Mouse (Mus musculus) embryonic facial prominence, embryonic 14.5 days (tissue): ENCODE measurements around the gene Zfp462. TPM values are rescaled to one million over a fixed set of nuclear protein-coding genes. Genes with fewer than 3 reads are reported as not detected.

Source experiments
- ATAC-seq: fragments of 200-750 bp; cut with Nextera tagmentation; 2 replicates; pipeline ENCODE4 v1.8.0; 2017; ENCODE audit warnings: low read depth, moderate number of reproducible peaks, moderate TSS enrichment
- DNase-seq: peaks from one replicate; pipeline ENCODE4 v3.0.0-alpha.2; 2015; ENCODE audit warnings: low spot score
- H3K27ac ChIP-seq: fragments of 300-500 bp; sonication (generic); replicated peaks from 2 replicates; pipeline ENCODE4 v1.5.1; 2014; ENCODE audit warnings: low read depth, mild to moderate bottlenecking, low read length, moderate library complexity
- H3K27me3 ChIP-seq: fragments of 300-500 bp; sonication (generic); replicated peaks from 2 replicates; pipeline ENCODE4 v1.6.1; 2014; ENCODE audit warnings: low read length; ENCODE audit not compliant: control insufficient read depth, insufficient read depth
- H3K36me3 ChIP-seq: fragments of 300-500 bp; sonication (generic); 2 replicates; pipeline ENCODE4 v1.6.1; 2014; ENCODE audit warnings: low read length, mixed read lengths; ENCODE audit not compliant: control insufficient read depth, insufficient read depth
- H3K4me1 ChIP-seq: fragments of 300-500 bp; sonication (generic); 2 replicates; pipeline ENCODE4 v1.6.1; 2014; ENCODE audit warnings: antibody characterized with exemption, low read length; ENCODE audit not compliant: control insufficient read depth, insufficient read depth
- H3K4me2 ChIP-seq: fragments of 300-500 bp; sonication (generic); 2 replicates; pipeline ENCODE4 v1.6.1; 2014; ENCODE audit warnings: low read depth, mild to moderate bottlenecking, low read length, moderate library complexity, mixed read lengths
- H3K4me3 ChIP-seq: fragments of 300-500 bp; sonication (generic); 2 replicates; pipeline ENCODE4 v1.5.1; 2014; ENCODE audit warnings: low read depth, mild to moderate bottlenecking, low read length
- H3K9ac ChIP-seq: fragments of 300-500 bp; sonication (generic); 2 replicates; pipeline ENCODE4 v1.6.1; 2014; ENCODE audit warnings: low read depth, mild to moderate bottlenecking, low read length, moderate library complexity, mixed read lengths
- H3K9me3 ChIP-seq: fragments of 300-500 bp; sonication (generic); 2 replicates; pipeline ENCODE4 v1.6.1; 2016; ENCODE audit warnings: low read length; ENCODE audit not compliant: control insufficient read depth
- WGBS: fragments of 180-500 bp; shearing (Covaris S2); extraction: QIAGEN DNeasy Blood & Tissue Kit; methylation state at CpG from one replicate; pipeline ENCODE4 v1.1.7; 2014; 5-methylcytosine and 5-hydroxymethylcytosine counted together
- polyA plus RNA-seq: library from polyadenylated mRNA; unstranded; fragments of >200 nt; fragmentation: Nextera tagmentation; extraction: Ambion mirVana; gene quantifications from 2 replicates; pipeline ENCODE4 v1.2.1, GENCODE M21; 2014

Gene Zfp462
- polyA plus RNA-seq, 1 experiment from 2014 or later, result 3.0 TPM

GRCm38 (mm10) chr4:55127228-55127901 lies 182.5 kb downstream of the Zfp462 start:
- H3K36me3 ChIP-seq, result no peaks in the 10 kb centered on the region
- 85% methylated on average over 9 of the region's 9 CpGs for WGBS
- no peaks in the 10 kb centered on the region for H3K27me3 ChIP-seq

GRCm38 (mm10) chr4:55128088-55128835 lies 183.4 kb downstream of the Zfp462 start:
- no peak overlapping the region for H3K27ac ChIP-seq
- WGBS, result 73% methylated on average over 13 of the region's 13 CpGs
- H3K4me3 ChIP-seq, result no peak overlapping the region
- H3K4me1 ChIP-seq, result peaks cover 6% of the 10 kb centered on the region; the same call in 1 of the 2 replicates
- no peaks in the 10 kb centered on the region for H3K9me3 ChIP-seq
- H3K9ac ChIP-seq, result no peak overlapping the region
- no peak for ATAC-seq
- H3K36me3 ChIP-seq, result no peaks in the 10 kb centered on the region
- H3K27me3 ChIP-seq, result no peaks in the 10 kb centered on the region
- H3K4me2 ChIP-seq, result no peak overlapping the region
- DNase-seq, result peak; percentile 17

More at GRCm38 (mm10) chr4:55127228-55127901, 182.5 kb downstream of the Zfp462 start:
- Histone ChIP-seq H3K4me2 (no peak overlapping the region), H3K9ac (no peak overlapping the region), H3K9me3 (no peaks in the 10 kb centered on the region), H3K4me3 (no peak overlapping the region), H3K4me1 (peaks cover 6% of the 10 kb centered on the region; the same call in 1 of the 2 replicates), H3K27ac (no peak overlapping the region)
- DNase-seq (no peak), ATAC-seq (no peak)
